Mouse (Mus musculus): Measurements from ENCODE around the gene Meis1.

Gene Meis1

GRCm38 (mm10) chr11:19014441-19015161 lies 4.2 kb downstream of the Meis1 start:
- no peak for DNase-seq (ENCODE audit: low spot score in 2 of 2)

DNA sequence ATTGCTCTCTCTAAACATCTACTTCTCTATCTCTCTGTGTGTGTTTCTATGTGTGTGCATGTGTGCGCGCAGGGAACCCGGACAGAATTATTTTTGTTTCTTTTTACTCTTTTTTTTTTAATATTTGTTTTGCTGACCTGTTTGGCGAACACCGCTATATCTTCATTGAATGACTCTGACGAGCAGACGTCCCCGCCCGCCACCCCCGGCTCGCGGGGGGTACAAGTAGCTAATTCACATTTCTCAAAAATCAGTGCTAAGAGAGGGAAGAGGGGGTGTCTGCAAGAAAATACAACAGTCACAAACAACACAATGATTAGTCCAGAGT lies 4.7 kb downstream of the Meis1 start:
- no peak for DNase-seq (ENCODE audit: low spot score in 2 of 2)

DNA sequence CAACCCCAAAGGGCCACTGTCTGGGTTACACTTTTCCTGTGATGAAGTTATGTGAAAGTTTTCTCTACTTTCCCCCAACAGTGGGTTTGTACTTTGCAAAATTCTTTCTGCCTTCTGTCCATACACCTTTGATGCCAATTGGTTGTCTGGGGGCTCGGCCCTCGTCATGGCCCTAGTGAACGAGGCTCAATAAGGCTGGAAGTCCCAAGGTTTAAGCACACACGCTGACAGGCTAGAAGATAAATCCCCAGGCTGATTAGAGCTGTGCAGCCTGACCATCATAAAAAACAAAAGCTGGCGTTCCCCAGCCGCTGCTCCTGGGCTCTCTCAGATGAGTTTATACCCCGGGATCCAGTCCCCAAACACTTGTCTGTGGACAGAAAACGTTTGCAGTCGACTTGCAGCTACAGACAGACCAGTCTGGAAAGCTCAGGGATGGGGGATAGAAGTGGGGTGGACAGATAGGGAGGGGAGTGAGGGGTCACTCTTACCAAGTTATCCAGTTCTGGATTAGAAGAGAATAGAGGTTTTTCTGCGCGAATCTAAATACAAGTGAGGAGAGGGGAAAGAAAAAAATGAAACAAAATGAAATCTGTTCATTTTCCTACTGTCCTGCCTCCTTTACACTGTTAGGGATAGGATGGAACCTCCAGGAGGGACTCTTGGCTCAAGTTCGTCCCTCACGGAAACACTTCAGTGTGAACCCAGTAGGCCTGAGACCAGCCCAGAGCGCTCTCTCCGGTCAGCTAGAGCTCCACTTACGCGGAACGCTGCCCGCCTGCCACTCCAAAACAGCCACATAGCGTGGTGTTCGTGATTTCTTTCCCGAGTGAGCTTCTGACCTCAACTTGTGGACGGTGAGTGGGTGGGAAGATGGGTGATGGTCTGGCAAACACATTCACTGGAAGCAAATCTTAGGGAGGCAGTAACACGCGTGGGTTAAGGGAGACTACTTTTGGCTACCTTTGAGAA lies 5.4 kb downstream of the Meis1 start:
- DNase-seq (ENCODE audit: low spot score in 2 of 2): no peak

DNA sequence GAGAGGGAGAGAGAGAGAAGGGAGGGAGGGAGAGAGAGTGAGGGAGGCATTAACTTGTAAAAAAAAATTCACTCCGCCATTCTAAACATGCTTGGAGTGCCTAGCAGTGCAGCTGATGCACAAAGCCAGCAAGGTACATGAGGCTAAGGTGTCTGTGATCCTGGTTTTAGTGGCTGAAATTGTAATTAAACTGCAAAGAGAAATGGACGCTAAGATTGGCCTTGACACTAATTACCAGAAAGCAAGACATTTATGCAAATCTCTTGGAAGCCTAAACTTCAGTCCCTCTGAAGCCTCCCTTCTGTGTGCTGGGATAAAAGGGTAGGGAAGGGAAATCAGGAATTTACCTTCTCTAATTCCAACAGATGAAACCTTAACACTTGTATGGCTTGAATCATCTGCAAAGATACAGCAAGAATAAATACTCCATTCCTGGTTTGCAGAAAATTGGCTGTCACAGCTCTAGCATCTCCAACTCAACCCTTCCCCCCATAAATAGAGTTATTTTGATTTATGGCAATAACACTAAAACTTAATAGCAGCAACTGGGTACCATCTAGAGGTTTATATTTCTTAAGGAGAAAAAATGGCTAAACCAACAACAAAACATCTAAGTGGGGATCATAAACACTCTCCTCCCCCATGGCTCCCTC lies 6.2 kb downstream of the Meis1 start:
- no peak for DNase-seq (ENCODE audit: low spot score in 2 of 2)

DNA sequence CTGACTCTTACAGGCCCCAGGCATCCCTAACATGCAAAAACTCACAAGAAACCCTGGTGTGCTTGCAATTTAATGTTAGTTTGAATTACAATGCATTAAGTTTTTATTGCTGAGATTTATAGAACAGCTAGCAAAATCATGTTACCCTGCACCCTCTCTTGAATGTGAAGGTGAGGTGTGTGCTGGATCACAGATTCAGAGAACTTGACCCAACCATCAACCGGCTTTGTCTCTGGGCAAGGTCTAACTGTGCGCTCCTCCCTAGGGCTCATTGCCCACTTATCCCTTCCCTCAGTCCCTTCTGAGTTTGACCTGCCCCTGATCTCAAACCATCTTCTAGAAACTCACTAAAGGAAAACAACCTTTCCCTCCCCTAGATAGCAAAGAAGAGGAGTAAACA lies 6.8 kb downstream of the Meis1 start:
- no peak for DNase-seq (ENCODE audit: low spot score in 2 of 2)

DNA sequence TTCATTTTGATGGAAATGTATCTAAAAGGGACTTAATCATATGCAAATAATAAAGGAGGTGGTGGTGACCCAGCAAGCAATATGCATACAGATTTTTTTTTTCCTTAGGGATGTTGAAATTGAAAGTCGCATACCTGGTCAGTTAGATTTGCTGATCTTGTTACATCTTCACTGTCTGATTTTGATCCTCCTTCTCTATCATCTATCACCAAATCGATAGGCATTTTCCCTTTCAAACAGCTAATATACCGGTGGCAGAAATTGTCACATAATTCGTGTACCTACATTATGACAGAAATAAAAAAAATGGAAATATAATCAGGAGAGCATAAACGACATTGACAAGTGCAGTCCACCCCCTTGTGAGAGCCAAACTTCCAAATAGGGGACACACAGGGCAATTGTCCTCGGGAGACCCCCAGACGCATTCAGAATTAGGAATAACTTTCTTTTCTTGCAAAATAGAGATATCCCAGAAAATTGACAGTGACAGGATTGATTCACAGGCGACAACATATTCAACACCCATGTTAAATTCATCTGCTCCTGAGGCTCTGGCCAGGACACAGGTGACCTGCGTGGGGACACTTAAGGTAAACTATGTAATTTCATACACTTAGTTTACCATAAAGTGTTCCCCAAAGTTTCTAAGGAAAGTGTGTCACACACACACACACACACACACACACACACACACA lies 7.5 kb downstream of the Meis1 start:
- no peak for DNase-seq (ENCODE audit: low spot score in 2 of 2)

DNA sequence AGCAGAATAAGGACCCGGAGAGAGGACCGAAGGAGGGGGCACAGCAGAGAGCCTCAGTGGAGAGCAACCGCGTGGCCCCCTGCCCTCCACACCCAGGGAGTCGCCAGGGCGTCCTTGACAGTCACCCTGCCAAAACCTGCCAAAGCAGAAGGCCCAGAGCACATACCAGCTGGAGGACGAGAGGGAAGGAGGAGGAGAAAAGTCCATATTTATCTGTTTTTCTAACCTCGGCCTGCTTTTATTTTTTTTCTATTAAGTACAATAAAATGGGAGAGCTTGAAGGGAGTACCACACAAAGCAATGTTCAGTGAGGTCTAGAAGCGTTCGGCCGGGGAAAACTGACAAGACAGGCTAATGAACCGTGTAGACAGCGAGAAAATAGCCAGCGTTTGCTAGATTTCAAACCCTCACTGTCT lies 8.4 kb downstream of the Meis1 start:
- DNase-seq (ENCODE audit: low spot score in 2 of 2): no peak

- DNase-seq (ENCODE audit: low spot score in 2 of 2): no peak
Observed at GRCm38 (mm10) chr11:19009536-19010395, 9.0 kb downstream of the Meis1 start.

DNA sequence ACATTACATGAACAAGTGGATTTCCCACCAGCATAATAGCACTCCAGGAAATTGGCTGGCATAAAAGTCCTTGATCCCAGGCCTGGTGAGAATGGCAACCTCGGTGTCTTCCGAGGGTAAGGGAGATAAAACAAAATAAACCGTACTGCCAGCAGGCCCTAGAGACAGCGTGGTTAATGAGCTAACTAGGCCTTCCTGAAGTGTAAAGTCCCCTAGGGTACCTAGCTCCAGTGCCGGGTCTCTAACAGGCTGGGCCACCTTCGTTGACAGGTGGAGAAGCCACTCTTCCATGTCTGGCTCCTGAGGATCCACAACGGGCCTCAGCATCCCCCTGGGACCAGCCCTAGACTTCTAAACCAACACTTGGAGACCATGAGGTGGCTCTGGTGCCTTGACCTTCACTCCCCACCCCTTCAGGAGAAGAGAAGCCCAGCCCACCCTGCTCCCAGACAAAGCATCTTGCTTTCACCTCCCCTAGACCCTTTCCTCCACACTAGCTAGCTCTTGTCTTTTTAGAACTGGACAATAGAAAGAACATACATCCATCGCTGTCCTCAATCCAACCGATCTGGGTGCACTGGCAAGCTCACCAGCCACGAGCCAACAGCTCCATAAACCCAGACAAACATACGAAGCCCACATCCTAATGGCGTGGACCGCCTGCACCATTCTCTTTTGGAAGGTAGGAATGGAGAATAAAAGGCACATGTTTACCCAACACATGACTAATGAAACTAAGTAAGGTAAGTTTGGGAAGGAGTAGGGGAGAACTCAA lies 10.0 kb downstream of the Meis1 start:
- DNase-seq (ENCODE audit: low spot score in 2 of 2): no peak

GRCm38 (mm10) chr11:19007541-19008424 lies 11.0 kb downstream of the Meis1 start:
- DNase-seq (ENCODE audit: low spot score in 2 of 2): no peak

DNA sequence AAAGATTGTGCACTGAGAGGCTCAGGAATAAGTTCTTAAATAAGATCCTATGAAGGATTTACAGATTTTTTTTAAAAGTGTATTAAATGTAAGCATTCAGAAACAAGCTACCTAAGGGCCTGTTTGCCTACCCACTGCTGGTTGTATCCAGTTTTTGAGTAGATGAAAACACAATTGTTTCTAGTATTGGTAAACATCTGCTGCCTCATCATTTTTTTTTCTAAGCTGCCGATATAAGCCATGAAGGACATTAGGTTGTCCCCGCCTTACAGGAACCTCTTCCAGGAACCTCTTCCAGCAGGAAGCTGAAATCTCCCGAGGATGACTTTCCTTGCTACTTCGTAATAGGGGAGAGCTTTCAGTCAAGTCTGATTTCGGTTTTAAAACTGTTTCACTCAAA lies 11.7 kb downstream of the Meis1 start:
- DNase-seq (ENCODE audit: low spot score in 2 of 2): no peak

DNA sequence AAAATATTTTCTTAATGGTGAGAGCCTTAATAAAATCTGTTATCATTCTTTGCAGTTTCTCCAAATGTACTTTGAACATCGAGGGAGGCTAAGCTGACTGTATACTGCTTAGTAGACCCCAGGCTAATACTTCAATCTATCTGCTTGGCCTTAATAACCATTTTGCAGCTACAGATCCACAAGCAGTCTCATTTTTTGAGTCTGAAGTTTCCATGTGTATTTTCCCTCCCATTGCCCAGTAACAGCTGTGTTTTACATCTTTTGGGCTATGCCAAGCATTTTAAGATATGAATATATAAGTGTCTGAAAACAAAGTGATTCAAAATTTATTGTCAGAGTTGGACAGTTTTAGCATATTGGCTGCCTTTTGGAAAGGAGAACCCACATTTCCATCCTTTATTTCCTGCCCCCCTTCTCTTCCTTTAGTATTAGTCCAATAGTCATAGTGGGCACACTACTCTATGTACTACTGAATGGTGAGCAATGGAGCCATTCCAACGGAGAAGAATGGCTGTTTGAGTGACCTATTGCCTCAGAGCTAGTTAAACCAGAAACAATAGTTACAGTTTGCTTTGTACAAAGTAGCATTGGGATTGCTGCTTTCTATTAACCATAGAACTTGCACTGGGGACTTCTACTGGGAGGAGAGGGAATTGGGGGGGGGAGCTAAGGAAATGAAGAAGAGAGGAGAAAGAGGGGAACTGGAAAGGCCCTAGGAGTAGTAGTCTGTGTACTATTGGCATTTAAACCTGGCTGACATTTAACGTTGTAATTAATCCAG lies 12.7 kb downstream of the Meis1 start:
- DNase-seq (ENCODE audit: low spot score in 2 of 2): no peak

GRCm38 (mm10) chr11:19005007-19005912 lies 13.5 kb downstream of the Meis1 start:
- DNase-seq (ENCODE audit: low spot score in 2 of 2): no peak

DNA sequence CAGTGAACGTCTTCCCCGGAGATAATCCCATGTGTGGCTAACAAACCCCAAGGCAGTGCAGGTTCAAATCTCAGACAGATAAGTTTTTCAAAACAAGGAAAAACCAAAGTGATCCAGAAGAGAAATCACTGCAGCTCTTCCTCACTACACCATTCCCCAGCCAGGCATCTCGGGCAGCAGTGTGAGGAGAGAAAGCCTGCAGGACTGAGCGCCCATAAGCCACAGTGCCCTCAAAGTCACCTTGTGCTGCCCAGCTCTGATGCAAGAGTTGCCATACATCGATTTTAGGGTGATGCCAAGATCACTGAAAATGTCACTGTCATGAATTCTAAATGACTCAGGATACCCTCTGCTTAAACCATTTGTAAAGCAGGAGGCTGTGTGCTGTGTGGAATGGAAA lies 15.7 kb downstream of the Meis1 start:
- no peak for DNase-seq (ENCODE audit: low spot score in 2 of 2)

- no peak for DNase-seq (ENCODE audit: low spot score in 2 of 2)
Observed at GRCm38 (mm10) chr11:18996767-18997166, 22.0 kb downstream of the Meis1 start.

- no peak for DNase-seq (ENCODE audit: low spot score in 2 of 2)
Observed at GRCm38 (mm10) chr11:18996289-18996688, 22.5 kb downstream of the Meis1 start.

DNA sequence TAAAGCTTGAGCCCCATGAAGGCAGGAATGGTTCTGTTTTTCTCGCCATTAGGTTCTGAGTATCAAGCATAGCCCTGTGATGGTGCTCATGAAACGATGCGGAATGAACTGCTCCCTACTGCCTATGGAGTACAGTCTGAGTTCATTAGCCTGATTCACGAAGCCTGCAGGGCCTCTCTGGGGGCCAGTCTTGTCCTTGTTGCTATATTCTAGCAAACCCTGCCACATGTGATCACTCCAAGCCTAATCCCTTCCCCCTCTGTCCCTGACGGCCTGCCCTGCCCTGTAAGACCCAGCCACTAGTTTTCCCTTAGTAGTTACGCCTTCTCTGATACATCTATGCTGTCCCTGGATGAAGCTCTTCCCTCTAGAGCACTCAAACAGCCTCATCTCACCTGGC lies 26.0 kb downstream of the Meis1 start:
- DNase-seq (ENCODE audit: low spot score in 2 of 2): no peak
